Mouse (Mus musculus) urinary bladder, postnatal 14 days (tissue): ENCODE results near the gene Rras2.
A peak's percentile ranks its signal among the peaks of the same experiment; 100 is the strongest.

Source experiments
- DNase-seq: peaks from one replicate; pipeline ENCODE4 v3.0.0; 2021; ENCODE audit warnings: low spot score

Rras2 gene

GRCm38 (mm10) chr7:114028828-114029227 lies 88.8 kb downstream of the Rras2 start:
- DNase-seq = no peak

- DNase-seq = no peak
Observed at GRCm38 (mm10) chr7:114027406-114027805, 90.2 kb downstream of the Rras2 start.

DNA sequence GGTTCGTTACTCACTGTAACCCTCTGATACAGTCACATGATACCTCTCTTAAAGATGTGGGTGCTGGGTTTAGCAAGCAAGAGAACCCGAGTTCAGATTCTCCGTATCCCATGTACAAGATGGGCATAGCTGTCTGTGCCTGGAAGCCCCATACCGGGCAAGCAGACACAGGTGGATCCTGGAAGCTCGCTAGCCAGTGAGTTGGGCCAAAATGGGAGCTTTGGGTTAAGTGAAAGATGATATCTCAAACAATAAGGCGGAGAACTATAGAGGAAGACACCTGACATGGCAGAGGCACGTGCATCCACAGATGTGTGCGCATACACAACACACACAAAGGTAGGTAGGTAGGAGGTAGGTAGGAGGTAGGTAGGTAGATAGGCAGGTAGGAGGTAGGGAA lies 90.7 kb downstream of the Rras2 start:
- DNase-seq = no peak

GRCm38 (mm10) chr7:114020704-114021093 lies 96.9 kb downstream of the Rras2 start:
- peak; percentile 74 for DNase-seq

DNA sequence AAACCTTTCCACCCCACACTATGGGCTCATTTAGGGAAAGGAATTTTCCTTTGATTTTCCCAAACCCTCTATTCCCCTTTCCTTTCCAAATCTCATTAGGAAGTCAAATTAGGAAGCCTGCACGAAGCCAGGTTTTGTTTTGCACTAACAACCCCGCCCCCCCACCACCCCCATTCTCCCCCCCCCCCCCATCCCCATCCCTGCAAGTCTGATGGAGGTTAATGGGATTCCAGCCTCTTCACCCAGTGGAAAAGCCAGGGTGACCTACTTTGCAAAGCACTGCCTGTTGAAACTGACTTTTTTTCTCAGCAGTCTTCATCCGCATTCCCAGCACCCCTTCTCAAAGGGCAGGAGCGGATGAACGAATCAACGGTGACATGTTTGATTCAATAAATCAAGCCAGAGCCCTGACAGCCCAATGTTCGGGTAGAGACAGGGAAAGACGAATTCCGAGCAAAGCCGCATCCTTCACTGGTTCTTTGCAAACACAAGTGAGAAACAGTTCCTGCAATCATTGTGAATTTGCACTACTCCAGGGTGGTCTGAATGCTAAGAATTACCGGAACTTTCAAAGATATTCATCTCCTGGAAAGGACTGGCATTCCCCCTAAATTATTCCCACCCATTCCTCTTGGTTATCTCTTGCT lies 97.4 kb downstream of the Rras2 start:
- no peak for DNase-seq

- DNase-seq = no peak
Observed at GRCm38 (mm10) chr7:114018861-114019260, 98.7 kb downstream of the Rras2 start.

- peak; percentile 45 for DNase-seq
Observed at GRCm38 (mm10) chr7:114016001-114016949, 101.3 kb downstream of the Rras2 start.

- no peak for DNase-seq
Observed at GRCm38 (mm10) chr7:114011726-114012443, 105.7 kb downstream of the Rras2 start.

DNA sequence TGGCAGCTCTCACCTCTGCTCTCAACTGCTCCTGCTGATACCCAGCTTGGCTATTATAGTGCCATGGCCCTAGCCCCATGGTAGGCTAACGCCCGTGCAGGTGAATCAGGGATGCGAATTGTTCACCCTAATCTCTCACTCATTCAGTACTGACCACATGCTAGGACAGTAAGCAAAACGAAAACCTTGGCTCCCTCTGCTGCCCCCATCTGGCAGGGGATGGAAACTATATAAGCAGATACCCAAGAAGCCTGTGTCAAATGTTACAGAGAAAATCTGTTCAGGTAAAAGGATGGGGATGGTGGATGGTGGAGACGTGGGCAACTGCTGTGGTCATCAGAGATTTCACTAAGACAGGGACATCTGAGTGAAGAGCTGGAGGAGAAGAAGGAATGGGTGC lies 110.0 kb downstream of the Rras2 start:
- peak; percentile 38 for DNase-seq

GRCm38 (mm10) chr7:114006456-114006855 lies 111.1 kb downstream of the Rras2 start:
- DNase-seq = no peak

DNA sequence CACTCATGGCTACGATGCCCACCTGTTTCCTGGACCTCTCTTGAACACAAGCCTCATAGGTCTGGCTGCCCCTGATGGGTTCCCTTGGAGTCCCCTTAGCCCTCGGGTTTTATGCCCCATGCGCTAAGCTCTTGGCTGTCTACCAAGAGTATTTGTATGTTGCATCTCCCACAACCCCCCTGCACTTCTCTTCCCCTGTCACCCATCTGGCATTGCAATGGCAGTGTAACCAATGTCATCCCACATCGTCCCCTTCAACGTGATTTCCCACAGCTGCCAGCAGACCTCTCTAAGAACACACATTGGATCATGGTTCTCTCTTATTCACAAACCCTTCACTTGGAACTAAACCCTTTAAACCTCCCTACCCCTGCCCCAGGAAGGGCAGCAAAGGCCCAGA lies 112.1 kb downstream of the Rras2 start:
- no peak for DNase-seq

- DNase-seq = no peak
Observed at GRCm38 (mm10) chr7:114004171-114004570, 113.4 kb downstream of the Rras2 start.

DNA sequence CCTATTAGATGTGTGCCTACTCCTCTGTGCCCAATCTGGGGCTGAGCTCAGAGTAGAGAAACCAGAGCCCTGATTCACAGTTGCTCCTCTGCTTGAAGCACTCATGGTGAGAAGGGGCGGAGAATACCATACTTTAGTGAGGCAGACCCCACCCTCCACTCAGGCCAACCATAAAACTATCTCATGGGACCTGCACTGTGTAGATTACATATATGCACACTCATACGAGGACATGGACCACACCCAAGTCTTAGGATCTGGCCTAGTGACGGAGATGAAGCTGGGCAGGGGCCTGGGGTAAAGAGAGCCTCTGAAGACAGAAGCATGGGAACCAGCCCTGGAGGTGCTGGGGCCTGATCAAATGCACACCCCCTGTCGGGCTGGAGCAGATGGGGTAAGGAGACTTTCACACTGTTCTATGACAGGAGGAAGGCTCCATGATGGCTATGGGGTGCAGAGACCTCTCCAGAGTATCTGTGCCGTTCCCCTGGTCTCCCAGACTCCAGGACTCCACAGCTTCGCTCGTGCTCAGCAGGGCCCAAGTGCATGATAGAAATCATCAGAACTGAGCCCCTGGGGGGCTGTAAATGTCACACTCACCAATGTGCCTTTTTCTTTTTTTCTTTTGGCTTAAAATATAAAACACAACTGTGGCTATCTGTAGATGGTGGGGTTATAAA lies 119.8 kb downstream of the Rras2 start:
- no peak for DNase-seq
